Mouse (Mus musculus) midbrain, embryonic 10.5 days (tissue): Measurements from ENCODE around the gene Btg1. TPM values are rescaled to one million over a fixed set of nuclear protein-coding genes. Genes with fewer than 3 reads are reported as not detected.
A peak's percentile ranks its signal among the peaks of the same experiment; 100 is the strongest.

Source experiments
- DNase-seq: peaks from one replicate; pipeline ENCODE4 v3.0.0-alpha.2; 2017; ENCODE audit warnings: low spot score
- H3K27ac ChIP-seq: fragments of 300-500 bp; sonication (generic); replicated peaks from 2 replicates; pipeline ENCODE4 v1.5.1; 2016; ENCODE audit warnings: mild to moderate bottlenecking
- H3K27me3 ChIP-seq: fragments of 300-500 bp; sonication (generic); 2 replicates; pipeline ENCODE4 v1.6.1; 2016; ENCODE audit warnings: low read depth, mild to moderate bottlenecking; ENCODE audit not compliant: poor library complexity, severe bottlenecking
- H3K36me3 ChIP-seq: fragments of 300-500 bp; sonication (generic); 2 replicates; pipeline ENCODE4 v1.6.1; 2016; ENCODE audit warnings: mild to moderate bottlenecking, moderate library complexity
- H3K4me1 ChIP-seq: fragments of 300-500 bp; sonication (generic); 2 replicates; pipeline ENCODE4 v1.6.1; 2016
- H3K4me3 ChIP-seq: fragments of 300-500 bp; sonication (generic); 2 replicates; pipeline ENCODE4 v1.5.1; 2016; ENCODE audit warnings: mild to moderate bottlenecking, moderate library complexity
- H3K9me3 ChIP-seq: fragments of 300-500 bp; sonication (generic); replicated peaks from 2 replicates; pipeline ENCODE4 v1.6.1; 2016; ENCODE audit warnings: mild to moderate bottlenecking
- WGBS: fragments of 180-500 bp; shearing (Covaris S2); methylation state at CpG from one replicate; pipeline ENCODE4 v1.1.7; 2016; 5-methylcytosine and 5-hydroxymethylcytosine counted together
- polyA plus RNA-seq: library from polyadenylated mRNA; unstranded; fragments of >200 nt; fragmentation: Nextera tagmentation; extraction: Ambion mirVana; gene quantifications from 2 replicates; pipeline ENCODE4 v1.2.1, GENCODE M21; 2016

Gene Btg1
- polyA plus RNA-seq, 1 experiment from 2014 or later, result 30.5 TPM

DNA sequence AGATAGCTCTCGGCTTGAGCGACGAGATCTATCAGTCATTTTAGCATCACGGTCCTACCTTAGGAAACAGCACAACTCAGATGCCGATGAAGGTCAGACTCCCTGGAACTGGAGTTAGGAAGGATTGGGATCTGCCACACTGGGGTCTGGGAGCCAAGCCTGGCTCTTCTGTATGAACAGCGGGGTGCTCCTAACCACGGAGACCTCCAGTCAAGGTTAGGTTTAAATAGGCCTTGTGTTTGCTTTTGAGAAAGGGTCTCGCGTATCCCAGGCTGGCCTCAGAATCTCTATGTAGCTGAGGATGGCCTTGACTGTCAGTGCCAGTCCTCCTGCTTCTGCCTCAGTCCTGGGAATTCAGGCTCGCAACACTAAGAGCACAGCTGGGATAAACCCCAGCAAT lies 10.5 kb downstream of the Btg1 start:
- no peak overlapping the region for H3K27ac ChIP-seq
- H3K27me3 ChIP-seq, result no peaks in the 10 kb centered on the region
- no peaks in the 10 kb centered on the region for H3K9me3 ChIP-seq
- DNase-seq, result no peak
- no peak overlapping the region for H3K4me3 ChIP-seq
- peaks cover 91% of the 10 kb centered on the region for H3K36me3 ChIP-seq
- H3K4me1 ChIP-seq, result peaks cover 37% of the 10 kb centered on the region
- 97% methylated on average over 10 of the region's 10 CpGs for WGBS

GRCm38 (mm10) chr10:96628100-96628912 lies 11.5 kb downstream of the Btg1 start:
- Histone ChIP-seq H3K27me3 (no peaks in the 10 kb centered on the region), H3K4me1 (peaks cover 34% of the 10 kb centered on the region; the same call in 1 of the 2 replicates), H3K36me3 (peaks cover 85% of the 10 kb centered on the region), H3K9me3 (no peaks in the 10 kb centered on the region), H3K27ac (no peak overlapping the region), H3K4me3 (no peak overlapping the region)
- no peak for DNase-seq
- 95% methylated on average over 16 of the region's 16 CpGs for WGBS

DNA sequence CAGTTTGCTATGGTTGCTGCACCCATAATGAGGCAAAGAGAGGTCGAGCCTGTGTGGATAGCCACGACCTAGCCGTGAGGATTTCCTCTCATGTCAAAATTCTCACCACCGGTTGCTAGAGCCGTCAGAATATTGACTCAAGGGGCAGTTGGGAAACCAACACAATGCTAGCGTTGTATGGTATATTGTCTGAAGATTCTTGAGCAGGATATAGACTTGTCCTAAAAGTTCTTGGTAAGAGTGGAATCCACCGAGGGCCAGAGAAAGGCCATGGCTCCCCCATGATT lies 12.1 kb downstream of the Btg1 start:
- Histone ChIP-seq H3K27ac (no peak overlapping the region), H3K27me3 (no peaks in the 10 kb centered on the region), H3K4me3 (no peak overlapping the region), H3K36me3 (peaks cover 79% of the 10 kb centered on the region), H3K9me3 (no peaks in the 10 kb centered on the region), H3K4me1 (peaks cover 32% of the 10 kb centered on the region; the same call in 1 of the 2 replicates)
- WGBS, result 93% methylated on average over 7 of the region's 7 CpGs
- DNase-seq, result no peak

DNA sequence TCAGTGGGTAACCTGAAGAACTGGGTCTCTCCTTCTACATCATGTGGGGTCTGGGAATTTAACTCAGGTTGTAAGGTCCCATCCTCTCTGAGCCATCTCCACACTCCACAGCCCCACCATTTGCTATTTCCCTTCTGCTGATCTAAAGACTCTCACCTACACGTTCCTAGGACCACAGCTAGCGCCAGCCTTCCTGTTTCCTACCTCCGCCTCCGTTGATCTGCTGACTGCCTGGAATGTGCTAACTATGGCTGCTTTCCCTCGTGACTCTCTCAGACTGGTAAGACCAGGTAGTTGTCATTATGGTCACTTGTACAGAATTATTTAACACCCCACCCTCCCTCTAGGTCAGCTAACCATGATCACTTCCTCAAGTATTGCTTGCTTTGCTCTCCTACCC lies 13.3 kb downstream of the Btg1 start:
- H3K27ac ChIP-seq, result no peak overlapping the region
- no peak for DNase-seq
- no peak overlapping the region for H3K4me3 ChIP-seq
- H3K36me3 ChIP-seq, result peaks cover 67% of the 10 kb centered on the region
- WGBS, result 91% methylated on average over 5 of the region's 5 CpGs
- no peaks in the 10 kb centered on the region for H3K27me3 ChIP-seq
- peaks cover 23% of the 10 kb centered on the region for H3K4me1 ChIP-seq
- no peaks in the 10 kb centered on the region for H3K9me3 ChIP-seq

GRCm38 (mm10) chr10:96631066-96631711 lies 14.4 kb downstream of the Btg1 start:
- Histone ChIP-seq H3K27me3 (no peaks in the 10 kb centered on the region), H3K9me3 (no peaks in the 10 kb centered on the region), H3K36me3 (peaks cover 58% of the 10 kb centered on the region), H3K4me1 (peaks cover 22% of the 10 kb centered on the region), H3K27ac (no peak overlapping the region), H3K4me3 (no peak overlapping the region)
- no peak for DNase-seq
- WGBS, result 62% methylated on average over 9 of the region's 9 CpGs

DNA sequence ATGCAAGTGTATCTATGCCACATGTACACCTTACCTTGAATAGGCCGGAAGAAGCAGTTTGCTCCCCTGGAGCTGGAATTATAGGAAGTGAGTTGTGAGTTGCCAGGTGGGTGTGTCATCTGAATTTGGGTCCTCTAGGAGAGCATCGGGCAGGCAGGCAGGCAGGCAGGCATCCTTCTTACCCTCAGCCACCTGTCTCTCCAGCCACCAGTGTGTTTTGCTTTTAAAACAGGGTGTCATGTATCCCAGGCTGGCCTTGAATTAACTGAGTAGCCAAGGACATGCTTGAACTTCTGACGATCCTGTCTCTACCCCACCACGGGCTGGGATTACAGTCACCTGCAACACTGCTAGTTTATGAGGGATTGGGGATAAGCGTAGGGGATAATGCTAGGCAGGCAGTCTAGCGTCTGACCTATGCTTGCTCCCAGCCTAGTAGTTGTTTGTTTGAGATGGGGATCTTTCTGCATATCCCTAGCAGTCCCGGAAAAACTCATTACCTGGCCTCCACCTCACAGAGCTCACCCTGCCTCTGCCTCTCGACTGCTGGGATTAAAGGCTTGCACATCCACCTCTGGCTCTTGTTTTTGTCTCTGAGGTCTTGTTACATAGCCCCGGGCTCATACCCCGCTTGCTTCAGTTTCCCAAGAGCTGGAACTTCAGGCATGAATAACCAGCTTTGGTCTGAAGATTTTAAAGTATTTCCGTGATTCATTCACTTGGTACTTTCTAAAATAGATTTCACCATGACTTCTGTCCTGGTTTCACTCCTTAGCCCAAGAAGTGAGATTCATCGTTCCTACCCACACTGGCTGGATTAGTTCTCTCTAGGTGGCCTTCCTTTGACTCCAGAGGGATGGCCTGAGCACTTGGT lies 15.7 kb downstream of the Btg1 start:
- H3K27me3 ChIP-seq, result no peaks in the 10 kb centered on the region
- peaks cover 22% of the 10 kb centered on the region for H3K4me1 ChIP-seq
- whole genome bisulfite sequencing, result 73% methylated on average over 12 of the region's 12 CpGs
- H3K4me3 ChIP-seq, result no peak overlapping the region
- DNase-seq, result no peak
- H3K9me3 ChIP-seq, result no peaks in the 10 kb centered on the region
- no peak overlapping the region for H3K27ac ChIP-seq
- peaks cover 44% of the 10 kb centered on the region for H3K36me3 ChIP-seq

GRCm38 (mm10) chr10:96633145-96633516 lies 16.3 kb downstream of the Btg1 start:
- Histone ChIP-seq H3K4me3 (no peak overlapping the region), H3K4me1 (peaks cover 22% of the 10 kb centered on the region), H3K27me3 (no peaks in the 10 kb centered on the region), H3K27ac (no peak overlapping the region), H3K36me3 (peaks cover 38% of the 10 kb centered on the region), H3K9me3 (no peaks in the 10 kb centered on the region)
- WGBS, result 53% methylated on average over 4 of the region's 4 CpGs
- DNase-seq, result no peak

DNA sequence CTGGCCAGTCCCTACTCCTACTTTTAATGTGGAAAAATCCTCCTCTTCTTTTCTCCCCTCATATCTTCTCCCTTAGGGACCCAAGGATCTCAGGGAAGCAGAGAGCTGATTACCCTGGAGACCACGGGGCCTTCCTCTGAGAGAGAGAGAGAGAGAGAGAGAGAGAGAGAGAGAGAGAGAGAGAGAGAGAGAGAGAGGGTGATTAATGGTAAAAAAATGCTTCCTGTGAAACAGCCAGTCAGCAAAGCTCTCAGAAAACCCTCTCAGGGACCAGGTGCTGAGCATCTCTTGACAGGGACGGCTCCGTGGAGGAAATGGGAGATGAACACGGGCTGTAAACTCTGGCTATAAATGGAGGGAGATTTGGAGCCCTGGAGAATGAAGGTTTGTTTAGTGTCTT lies 18.7 kb downstream of the Btg1 start:
- Histone ChIP-seq H3K27ac (no peak overlapping the region), H3K27me3 (no peaks in the 10 kb centered on the region), H3K4me1 (peaks cover 22% of the 10 kb centered on the region), H3K4me3 (no peak overlapping the region), H3K9me3 (no peaks in the 10 kb centered on the region), H3K36me3 (peaks cover 19% of the 10 kb centered on the region)
- DNase-seq, result no peak
- 77% methylated on average over 4 of the region's 4 CpGs for WGBS

- Histone ChIP-seq H3K27me3 (no peaks in the 10 kb centered on the region), H3K4me1 (peaks cover 6% of the 10 kb centered on the region), H3K27ac (no peak overlapping the region), H3K4me3 (no peak overlapping the region), H3K36me3 (no peaks in the 10 kb centered on the region), H3K9me3 (no peaks in the 10 kb centered on the region)
- no peak for DNase-seq
- WGBS, result 88% methylated on average over 2 of the region's 2 CpGs
Measured at GRCm38 (mm10) chr10:96638477-96638876, 21.7 kb downstream of the Btg1 start.

GRCm38 (mm10) chr10:96642014-96642413 lies 25.2 kb downstream of the Btg1 start:
- no peaks in the 10 kb centered on the region for H3K9me3 ChIP-seq
- H3K27ac ChIP-seq, result no peak overlapping the region
- H3K27me3 ChIP-seq, result no peaks in the 10 kb centered on the region
- H3K4me1 ChIP-seq, result peaks cover 16% of the 10 kb centered on the region
- H3K4me3 ChIP-seq, result no peak overlapping the region
- no peaks in the 10 kb centered on the region for H3K36me3 ChIP-seq
- DNase-seq, result no peak
- 80% methylated on average over 4 of the region's 4 CpGs for WGBS

- Histone ChIP-seq H3K36me3 (no peaks in the 10 kb centered on the region), H3K4me1 (peaks cover 24% of the 10 kb centered on the region), H3K27ac (no peak overlapping the region), H3K4me3 (no peak overlapping the region), H3K27me3 (no peaks in the 10 kb centered on the region), H3K9me3 (no peaks in the 10 kb centered on the region)
- no peak for DNase-seq
- 94% methylated on average over 6 of the region's 6 CpGs for WGBS
Measured at GRCm38 (mm10) chr10:96642751-96643150, 25.9 kb downstream of the Btg1 start.

GRCm38 (mm10) chr10:96645183-96645582 lies 28.4 kb downstream of the Btg1 start:
- 97% methylated on average over 1 of the region's 1 CpGs for WGBS
- H3K4me3 ChIP-seq, result no peak overlapping the region
- no peaks in the 10 kb centered on the region for H3K36me3 ChIP-seq
- DNase-seq, result no peak
- peaks cover 25% of the 10 kb centered on the region for H3K4me1 ChIP-seq
- H3K27ac ChIP-seq, result peak overlapping the region; percentile 82
- no peaks in the 10 kb centered on the region for H3K27me3 ChIP-seq
- no peaks in the 10 kb centered on the region for H3K9me3 ChIP-seq
